Mouse (Mus musculus): Measurements from ENCODE around the gene Lgals9. TPM values are rescaled to one million over a fixed set of nuclear protein-coding genes. Genes with fewer than 3 reads are reported as not detected.

The Lgals9 gene
- total and polyA plus RNA-seq, 3 experiments, result 160 to 287 (median 228) TPM

DNA sequence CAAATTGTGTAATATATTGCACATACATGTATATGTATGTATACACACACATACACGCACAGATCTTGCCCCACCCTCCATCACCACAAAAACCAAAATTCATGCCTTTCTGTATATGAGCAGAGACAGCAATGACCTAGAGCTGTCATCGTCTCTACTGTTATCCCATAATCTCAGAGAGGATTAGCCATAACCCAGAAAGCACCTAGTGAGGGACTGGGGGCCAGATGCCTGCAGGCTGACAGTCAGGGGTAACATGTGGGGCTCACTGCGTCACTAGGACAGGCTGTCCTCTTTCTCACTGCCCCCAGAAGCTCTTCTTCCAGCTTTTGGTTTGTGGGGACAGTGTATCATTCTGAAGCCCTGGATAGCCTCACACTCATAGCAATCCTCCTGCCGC is 17.1 kb upstream of the Lgals9 start:
- TF ChIP-seq MXI1 (IDR thresholded peaks at IDR 0.05; ENCODE audit: low read depth, low read length) (no peak), TAL1 (IDR thresholded peaks at IDR 0.05; ENCODE audit: low read length) (no peak), CHD1 (IDR thresholded peaks at IDR 0.05; ENCODE audit: low read depth, low read length) (no peak), ZKSCAN1 (IDR thresholded peaks at IDR 0.05; ENCODE audit: low read depth, low read length) (no peak), USF2 (IDR thresholded peaks at IDR 0.05; ENCODE audit: borderline replicate concordance in 1 of 2, insufficient read depth in 1 of 2, low read depth in 1 of 2, low read length in 2 of 2) (no peak), JUND (IDR thresholded peaks at IDR 0.05; ENCODE audit: low read depth, low read length) (no peak), GABPA (IDR thresholded peaks at IDR 0.05; ENCODE audit: low read depth, low read length) (no peak), RAD21 (IDR thresholded peaks at IDR 0.05; ENCODE audit: low read depth, low read length) (no peak), POLR2AphosphoS2 (IDR thresholded peaks at IDR 0.05; ENCODE audit: low read length) (no peak), UBTF (IDR thresholded peaks at IDR 0.05; ENCODE audit: borderline replicate concordance, insufficient read depth, low read depth, low read length) (no peak), HCFC1 (IDR thresholded peaks at IDR 0.05; ENCODE audit: low read depth, low read length) (no peak), ETS1 (IDR thresholded peaks at IDR 0.05; ENCODE audit: low read depth, low read length) (no peak), POLR2AphosphoS5 (IDR thresholded peaks at IDR 0.05; ENCODE audit: borderline replicate concordance, low read depth, low read length) (no peak)
- no peaks in the 10 kb centered on the region for H3K27me3 ChIP-seq (ENCODE audit: control insufficient read depth in 1 of 2, insufficient read depth in 2 of 2, low read length in 2 of 2)
- no peak for DNase-seq (ENCODE audit: low read depth, low spot score)
- H3K9ac ChIP-seq (ENCODE audit: control insufficient read depth, low read depth, low read length, poor library complexity, severe bottlenecking), result peak overlapping the region; percentile 42; the same call in 1 of the 2 replicates
- H3K4me1 ChIP-seq (ENCODE audit: control insufficient read depth in 1 of 2, insufficient read depth in 2 of 2, low read length in 2 of 2), result peaks cover 47 to 52% of the 10 kb centered on the region in 2 experiments
- peak overlapping the region; percentile 90 for H3K27ac ChIP-seq (ENCODE audit: control insufficient read depth, low read depth, low read length)
- no peaks in the 10 kb centered on the region for H3K9me3 ChIP-seq (replicated peaks; ENCODE audit: insufficient read depth, low read length)
- no peaks in the 10 kb centered on the region for H3K79me2 ChIP-seq (ENCODE audit: control insufficient read depth, insufficient read depth, low read length, poor library complexity)
- peaks cover 0 to 49% of the 10 kb centered on the region in 2 experiments; a peak in 2 of 4 replicates for H3K36me3 ChIP-seq (ENCODE audit: control insufficient read depth in 1 of 2, insufficient read depth in 2 of 2, low read length in 2 of 2)
- H3K4me3 ChIP-seq (ENCODE audit: control insufficient read depth in 1 of 2, insufficient read depth in 1 of 2, low read depth in 2 of 2, low read length in 2 of 2), result no peak overlapping the region

DNA sequence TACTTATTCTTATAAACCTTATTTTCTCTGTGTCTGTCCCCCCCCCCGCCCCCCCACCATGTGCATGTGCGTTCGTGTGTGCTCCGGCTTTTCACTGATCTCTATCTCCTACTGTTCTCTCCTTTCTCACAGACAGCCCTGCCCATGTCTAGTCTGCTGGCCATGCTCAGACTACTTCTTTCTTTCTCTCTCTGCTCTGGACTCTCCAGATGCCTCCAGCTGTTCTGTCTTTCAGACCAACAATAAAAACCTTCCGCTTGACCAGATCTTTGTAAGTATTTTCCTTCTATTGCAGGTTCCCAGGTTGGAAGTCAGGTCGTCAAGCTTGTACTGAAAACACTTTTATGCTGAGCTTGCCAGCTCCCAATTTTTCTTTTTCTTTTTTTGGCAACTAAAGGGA is 14.4 kb upstream of the Lgals9 start:
- H3K36me3 ChIP-seq (ENCODE audit: control insufficient read depth in 1 of 2, insufficient read depth in 2 of 2, low read length in 2 of 2), result peaks cover 0 to 26% of the 10 kb centered on the region in 2 experiments; a peak in 2 of 4 replicates
- no peaks in the 10 kb centered on the region for H3K9me3 ChIP-seq (replicated peaks; ENCODE audit: insufficient read depth, low read length)
- H3K27me3 ChIP-seq (ENCODE audit: control insufficient read depth in 1 of 2, insufficient read depth in 2 of 2, low read length in 2 of 2), result no peaks in the 10 kb centered on the region
- peak; percentile 23; the same call in 1 of the 2 replicates for TF ChIP-seq GATA1 (IDR thresholded peaks at IDR 0.05; ENCODE audit: low read depth, low read length)
- TF ChIP-seq POLR2AphosphoS2 (IDR thresholded peaks at IDR 0.05; ENCODE audit: low read length), result no peak
- 0 out of 2 replicates have a peak, but pooled peaks have one; percentile 7 for TF ChIP-seq HCFC1 (IDR thresholded peaks at IDR 0.05; ENCODE audit: low read depth, low read length)
- TF ChIP-seq CHD1 (IDR thresholded peaks at IDR 0.05; ENCODE audit: low read depth, low read length), result 0 out of 2 replicates have a peak, but pooled peaks have one; percentile 64
- TF ChIP-seq SIN3A (IDR thresholded peaks at IDR 0.05; ENCODE audit: low read length), result no peak; the same call in 1 of the 2 replicates
- TF ChIP-seq RCOR1 (IDR thresholded peaks at IDR 0.05; ENCODE audit: low read depth, low read length), result no peak
- peak; percentile 22; the same call in 1 of the 2 replicates for TF ChIP-seq ETS1 (IDR thresholded peaks at IDR 0.05; ENCODE audit: low read depth, low read length)
- TF ChIP-seq CHD2 (IDR thresholded peaks at IDR 0.05; ENCODE audit: low read length), result no peak
- peak; percentile 53 for DNase-seq (ENCODE audit: low read depth, low spot score)
- peak overlapping the region; percentile 41; the same call in 1 of the 2 replicates for H3K9ac ChIP-seq (ENCODE audit: control insufficient read depth, low read depth, low read length, poor library complexity, severe bottlenecking)
- H3K4me1 ChIP-seq (ENCODE audit: control insufficient read depth in 1 of 2, insufficient read depth in 2 of 2, low read length in 2 of 2), result peaks cover 27 to 31% of the 10 kb centered on the region in 2 experiments
- H3K27ac ChIP-seq (ENCODE audit: control insufficient read depth, low read depth, low read length), result peak overlapping the region; percentile 50; the same call in 1 of the 2 replicates
- H3K79me2 ChIP-seq (ENCODE audit: control insufficient read depth, insufficient read depth, low read length, poor library complexity), result no peaks in the 10 kb centered on the region
- H3K4me3 ChIP-seq (ENCODE audit: control insufficient read depth in 1 of 2, insufficient read depth in 1 of 2, low read depth in 2 of 2, low read length in 2 of 2), result peak overlapping the region in 1 of 2 experiments; percentile 43; a peak in 2 of 4 replicates
